Mouse (Mus musculus): ENCODE measurements around the gene Slc26a5. TPM values are rescaled to one million over a fixed set of nuclear protein-coding genes. Genes with fewer than 3 reads are reported as not detected.
A peak's percentile ranks its signal among the peaks of the same experiment; 100 is the strongest.

The Slc26a5 gene
- polyA plus RNA-seq, 1 experiment from 2014 or later = not detected

GRCm38 (mm10) chr5:21858653-21859052 lies 6.8 kb downstream of the Slc26a5 start:
- no peak for ATAC-seq (ENCODE audit: low read depth)
- H3K9ac ChIP-seq = no peak overlapping the region
- no peaks in the 10 kb centered on the region for H3K36me3 ChIP-seq
- H3K4me2 ChIP-seq = no peak overlapping the region
- 86% methylated on average over 7 of the region's 7 CpGs for WGBS
- H3K27me3 ChIP-seq = no peaks in the 10 kb centered on the region
- no peaks in the 10 kb centered on the region for H3K9me3 ChIP-seq
- no peak overlapping the region for H3K27ac ChIP-seq (replicated peaks)
- H3K4me1 ChIP-seq (replicated peaks) = no peaks in the 10 kb centered on the region
- no peak overlapping the region for H3K4me3 ChIP-seq

DNA sequence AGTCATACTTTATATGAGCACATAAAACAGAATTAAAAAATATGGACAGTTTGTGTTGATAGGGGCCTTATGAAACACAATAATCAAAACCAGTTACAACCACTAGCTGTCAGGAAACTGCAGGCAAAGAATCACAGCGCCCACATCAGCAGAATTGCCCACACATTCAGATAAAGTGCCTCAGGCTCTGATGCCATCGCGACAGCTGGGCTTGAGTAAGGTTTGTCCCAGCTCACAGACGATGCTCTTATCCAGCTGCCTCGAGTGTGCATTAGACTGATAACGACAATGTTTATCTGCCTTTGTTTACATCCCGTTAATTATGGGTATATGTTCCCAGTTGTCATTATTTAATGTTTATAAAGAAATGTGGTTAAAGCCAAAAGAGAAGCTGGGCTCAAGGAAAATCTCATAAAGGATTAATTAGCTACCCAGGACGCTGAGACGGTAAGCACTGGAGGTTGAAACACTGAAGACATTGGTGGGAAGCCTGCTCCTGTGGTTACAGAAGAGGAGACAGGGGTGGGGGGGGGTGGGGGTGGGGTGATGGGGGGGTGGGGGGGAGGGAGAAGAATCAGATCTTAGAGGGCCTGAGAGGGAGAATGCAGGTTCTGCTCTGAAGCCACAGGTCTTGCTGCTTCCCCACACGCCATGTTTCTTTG lies 13.6 kb downstream of the Slc26a5 start:
- Histone ChIP-seq H3K27ac (replicated peaks) (no peak overlapping the region), H3K4me2 (no peak overlapping the region), H3K36me3 (no peaks in the 10 kb centered on the region), H3K9ac (no peak overlapping the region), H3K4me1 (replicated peaks) (no peaks in the 10 kb centered on the region), H3K9me3 (no peaks in the 10 kb centered on the region), H3K27me3 (no peaks in the 10 kb centered on the region), H3K4me3 (no peak overlapping the region)
- whole genome bisulfite sequencing = 45% methylated on average over 10 of the region's 10 CpGs
- peak; percentile 61 for ATAC-seq (ENCODE audit: low read depth)

- Histone ChIP-seq H3K36me3 (no peaks in the 10 kb centered on the region), H3K27ac (replicated peaks) (no peak overlapping the region), H3K4me1 (replicated peaks) (no peaks in the 10 kb centered on the region), H3K9me3 (no peaks in the 10 kb centered on the region), H3K4me2 (no peak overlapping the region), H3K27me3 (no peaks in the 10 kb centered on the region), H3K9ac (no peak overlapping the region), H3K4me3 (no peak overlapping the region)
- WGBS = 50% methylated on average over 6 of the region's 6 CpGs
- no peak for ATAC-seq (ENCODE audit: low read depth)
These were observed 18.0 kb downstream of the Slc26a5 start for GRCm38 (mm10) chr5:21847438-21847837.

GRCm38 (mm10) chr5:21846616-21847290 lies 18.7 kb downstream of the Slc26a5 start:
- H3K36me3 ChIP-seq = no peaks in the 10 kb centered on the region
- no peak overlapping the region for H3K4me3 ChIP-seq
- 85% methylated on average over 20 of the region's 20 CpGs for WGBS
- ATAC-seq (ENCODE audit: low read depth) = no peak
- no peaks in the 10 kb centered on the region for H3K9me3 ChIP-seq
- no peaks in the 10 kb centered on the region for H3K4me1 ChIP-seq (replicated peaks)
- H3K27me3 ChIP-seq = no peaks in the 10 kb centered on the region
- no peak overlapping the region for H3K9ac ChIP-seq
- no peak overlapping the region for H3K4me2 ChIP-seq
- H3K27ac ChIP-seq (replicated peaks) = no peak overlapping the region

- H3K9ac ChIP-seq = no peak overlapping the region
- H3K9me3 ChIP-seq = no peaks in the 10 kb centered on the region
- ATAC-seq (ENCODE audit: low read depth) = no peak
- H3K4me1 ChIP-seq (replicated peaks) = no peaks in the 10 kb centered on the region
- no peak overlapping the region for H3K4me2 ChIP-seq
- no peaks in the 10 kb centered on the region for H3K36me3 ChIP-seq
- no peak overlapping the region for H3K4me3 ChIP-seq
- WGBS = 75% methylated on average over 4 of the region's 4 CpGs
- H3K27ac ChIP-seq (replicated peaks) = no peak overlapping the region
- H3K27me3 ChIP-seq = no peaks in the 10 kb centered on the region
These were observed 20.7 kb downstream of the Slc26a5 start for GRCm38 (mm10) chr5:21844676-21845075.

DNA sequence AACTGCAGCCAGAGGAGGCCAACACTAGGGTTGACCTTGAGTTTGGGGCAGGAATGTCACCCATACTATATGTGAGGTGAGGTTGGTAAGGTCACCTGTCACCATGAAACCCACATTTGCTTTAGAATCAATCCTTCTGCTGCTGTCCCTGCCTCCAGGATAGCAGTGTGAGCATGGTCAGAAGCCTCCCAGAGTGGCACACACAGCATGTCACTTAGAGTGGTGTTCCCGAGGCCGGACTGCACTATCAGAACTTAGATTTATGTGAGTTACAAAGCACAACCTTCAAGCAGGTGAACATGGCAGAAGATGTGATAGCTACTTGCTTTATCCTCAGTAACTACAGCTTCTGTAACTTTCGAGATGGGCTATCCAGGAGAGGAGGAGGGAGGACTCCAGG lies 33.6 kb downstream of the Slc26a5 start:
- Histone ChIP-seq H3K36me3 (no peaks in the 10 kb centered on the region), H3K27ac (replicated peaks) (no peak overlapping the region), H3K9me3 (no peaks in the 10 kb centered on the region), H3K27me3 (no peaks in the 10 kb centered on the region), H3K9ac (no peak overlapping the region), H3K4me2 (no peak overlapping the region), H3K4me3 (no peak overlapping the region), H3K4me1 (replicated peaks) (no peaks in the 10 kb centered on the region)
- no peak for ATAC-seq (ENCODE audit: low read depth)
- WGBS = 65% methylated on average over 3 of the region's 3 CpGs

DNA sequence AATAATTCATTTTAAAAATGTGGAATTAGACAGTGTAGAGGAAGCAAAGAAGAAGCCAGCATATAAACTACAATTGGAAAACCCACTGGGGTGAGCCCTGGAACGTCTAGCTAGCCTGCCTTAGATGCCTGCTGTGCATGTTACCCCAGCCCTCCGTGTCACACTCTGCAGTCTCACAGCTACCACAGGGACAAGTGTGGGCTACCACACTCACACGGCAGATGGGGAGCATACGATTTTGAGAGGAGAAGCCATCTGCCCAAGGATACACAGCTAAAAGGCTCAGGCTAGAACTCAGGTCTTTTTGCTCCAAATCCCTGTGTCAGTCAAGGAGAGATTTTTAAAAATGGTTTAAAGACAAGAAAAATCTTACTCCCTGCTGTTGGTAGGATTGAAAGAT lies 36.5 kb downstream of the Slc26a5 start:
- 72% methylated on average over 4 of the region's 4 CpGs for WGBS

DNA sequence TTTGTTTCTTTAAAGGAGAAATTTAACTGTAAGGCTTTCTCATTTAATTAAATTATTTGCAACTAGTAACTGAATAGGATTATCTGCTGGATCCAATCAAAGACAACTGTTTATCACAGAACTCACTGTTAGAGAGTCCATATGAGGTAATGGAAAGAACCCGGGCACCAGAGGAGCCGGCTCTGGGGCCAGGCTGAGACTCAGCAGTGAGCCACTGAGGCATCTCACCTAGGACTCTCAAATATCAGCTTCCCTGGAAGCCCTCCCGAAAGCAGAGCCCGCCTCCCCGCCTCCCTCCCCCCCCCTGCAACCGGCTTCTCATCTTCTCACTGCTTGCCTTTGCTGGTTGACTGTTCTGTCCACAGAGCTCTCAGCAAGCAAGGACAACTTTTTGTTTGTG lies 37.8 kb downstream of the Slc26a5 start:
- no peaks in the 10 kb centered on the region for H3K27me3 ChIP-seq
- H3K9me3 ChIP-seq = no peaks in the 10 kb centered on the region
- no peak overlapping the region for H3K27ac ChIP-seq (replicated peaks)
- no peaks in the 10 kb centered on the region for H3K4me1 ChIP-seq (replicated peaks)
- no peak overlapping the region for H3K4me2 ChIP-seq
- no peak for ATAC-seq (ENCODE audit: low read depth)
- no peaks in the 10 kb centered on the region for H3K36me3 ChIP-seq
- no peak overlapping the region for H3K9ac ChIP-seq
- 36% methylated on average over 6 of the region's 6 CpGs for WGBS
- no peak overlapping the region for H3K4me3 ChIP-seq

More for the DNA sequence above, 36.5 kb downstream of the Slc26a5 start:
- Histone ChIP-seq H3K4me3 (no peak overlapping the region), H3K27me3 (no peaks in the 10 kb centered on the region), H3K27ac (replicated peaks) (no peak overlapping the region), H3K9ac (no peak overlapping the region), H3K9me3 (no peaks in the 10 kb centered on the region), H3K4me2 (no peak overlapping the region), H3K4me1 (replicated peaks) (no peaks in the 10 kb centered on the region), H3K36me3 (no peaks in the 10 kb centered on the region)
- no peak for ATAC-seq (ENCODE audit: low read depth)

GRCm38 (mm10) chr5:21826370-21826769 lies 39.0 kb downstream of the Slc26a5 start:
- H3K4me3 ChIP-seq = no peak overlapping the region
- no peaks in the 10 kb centered on the region for H3K4me1 ChIP-seq (replicated peaks)
- H3K9ac ChIP-seq = no peak overlapping the region
- H3K36me3 ChIP-seq = no peaks in the 10 kb centered on the region
- H3K27me3 ChIP-seq = no peaks in the 10 kb centered on the region
- no peak for ATAC-seq (ENCODE audit: low read depth)
- H3K4me2 ChIP-seq = no peak overlapping the region
- H3K27ac ChIP-seq (replicated peaks) = no peak overlapping the region
- WGBS = 19% methylated on average over 7 of the region's 7 CpGs
- no peaks in the 10 kb centered on the region for H3K9me3 ChIP-seq

- Histone ChIP-seq H3K27ac (replicated peaks) (no peak overlapping the region), H3K9me3 (no peaks in the 10 kb centered on the region), H3K4me1 (replicated peaks) (no peaks in the 10 kb centered on the region), H3K9ac (no peak overlapping the region), H3K4me2 (no peak overlapping the region), H3K4me3 (no peak overlapping the region), H3K27me3 (no peaks in the 10 kb centered on the region), H3K36me3 (no peaks in the 10 kb centered on the region)
- ATAC-seq (ENCODE audit: low read depth) = no peak
- 47% methylated on average over 1 of the region's 1 CpGs for WGBS
These were observed 51.4 kb downstream of the Slc26a5 start for GRCm38 (mm10) chr5:21813994-21814393.

DNA sequence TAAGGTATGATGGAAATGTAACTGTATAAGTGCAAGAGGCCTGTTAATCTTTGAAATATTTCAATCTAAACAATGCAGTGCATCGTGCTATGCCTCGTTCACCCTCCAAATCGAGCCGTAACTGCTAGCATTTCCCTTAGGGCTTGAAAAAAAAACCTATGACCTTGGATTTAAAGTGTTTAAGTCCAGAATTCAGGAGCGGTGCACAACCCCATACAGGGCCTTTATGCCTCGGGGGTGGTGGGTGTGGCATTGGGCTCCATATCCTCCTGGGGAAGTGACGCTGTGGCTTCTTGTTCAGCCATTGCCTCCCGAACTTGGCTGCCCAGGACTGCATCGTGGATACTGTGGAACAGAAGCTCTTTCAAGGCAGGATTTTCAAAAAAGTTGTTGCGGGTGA lies 54.5 kb downstream of the Slc26a5 start:
- H3K4me3 ChIP-seq = no peak overlapping the region
- no peak overlapping the region for H3K9ac ChIP-seq
- no peaks in the 10 kb centered on the region for H3K4me1 ChIP-seq (replicated peaks)
- 72% methylated on average over 10 of the region's 10 CpGs for WGBS
- H3K36me3 ChIP-seq = no peaks in the 10 kb centered on the region
- no peaks in the 10 kb centered on the region for H3K9me3 ChIP-seq
- no peak overlapping the region for H3K4me2 ChIP-seq
- no peaks in the 10 kb centered on the region for H3K27me3 ChIP-seq
- ATAC-seq (ENCODE audit: low read depth) = no peak
- no peak overlapping the region for H3K27ac ChIP-seq (replicated peaks)

- H3K27ac ChIP-seq (replicated peaks) = no peak overlapping the region
These were observed 60.6 kb downstream of the Slc26a5 start for GRCm38 (mm10) chr5:21804837-21805236.

More at GRCm38 (mm10) chr5:21804837-21805236, 60.6 kb downstream of the Slc26a5 start:
- Histone ChIP-seq H3K27me3 (no peaks in the 10 kb centered on the region), H3K9me3 (no peaks in the 10 kb centered on the region), H3K4me2 (no peak overlapping the region), H3K4me1 (replicated peaks) (no peaks in the 10 kb centered on the region), H3K36me3 (peaks cover 44% of the 10 kb centered on the region), H3K4me3 (no peak overlapping the region), H3K9ac (no peak overlapping the region)
- ATAC-seq (ENCODE audit: low read depth) = no peak
- WGBS = 89% methylated on average over 4 of the region's 4 CpGs
